Mouse (Mus musculus): ENCODE measurements around the gene Katna1.

Gene Katna1

GRCm38 (mm10) chr10:7778361-7778760, 52.6 kb downstream of the Katna1 start:
- peak; percentile 35 to 83 for DNase-seq (ENCODE audit: inconsistent age in 2 of 2, low spot score in 1 of 2)

- peak in 1 of 2 experiments; percentile 91 for DNase-seq (ENCODE audit: inconsistent age in 2 of 2, low spot score in 1 of 2)
Observed at GRCm38 (mm10) chr10:7779751-7780237, 54.0 kb downstream of the Katna1 start.

- peak; percentile 91 to 95 for DNase-seq (ENCODE audit: inconsistent age in 2 of 2, low spot score in 1 of 2)
Observed at GRCm38 (mm10) chr10:7780238-7781176, 54.7 kb downstream of the Katna1 start.

GRCm38 (mm10) chr10:7781214-7781613, 55.4 kb downstream of the Katna1 start:
- no peak for DNase-seq (ENCODE audit: inconsistent age in 2 of 2, low spot score in 1 of 2)

GRCm38 (mm10) chr10:7787319-7787718, 61.5 kb downstream of the Katna1 start:
- no peak for DNase-seq (ENCODE audit: inconsistent age in 2 of 2, low spot score in 1 of 2)

- DNase-seq (ENCODE audit: inconsistent age in 2 of 2, low spot score in 1 of 2), result no peak
Observed at GRCm38 (mm10) chr10:7792254-7792750, 66.5 kb downstream of the Katna1 start.

- DNase-seq (ENCODE audit: inconsistent age in 2 of 2, low spot score in 1 of 2), result peak; percentile 93 to 96
Observed at GRCm38 (mm10) chr10:7792751-7793385, 67.1 kb downstream of the Katna1 start, which contains the start of the genes Ginm1 and Ppil4. Gene Ginm1, minus strand, starts transcription at chr10:7792824. Gene Ppil4, plus strand, starts transcription at chr10:7792891.

GRCm38 (mm10) chr10:7801258-7801657, 75.5 kb downstream of the Katna1 start:
- no peak for DNase-seq (ENCODE audit: inconsistent age in 2 of 2, low spot score in 1 of 2)

- DNase-seq (ENCODE audit: inconsistent age in 2 of 2, low spot score in 1 of 2), result no peak
Observed at GRCm38 (mm10) chr10:7802519-7803140, 76.8 kb downstream of the Katna1 start.

GRCm38 (mm10) chr10:7809937-7810336, 84.1 kb downstream of the Katna1 start:
- peak; percentile 13 to 85 for DNase-seq (ENCODE audit: inconsistent age in 2 of 2, low spot score in 1 of 2)
